Mouse (Mus musculus): ENCODE measurements around the gene Fkbp10.

GRCm38 (mm10) chr11:100457247-100457646 lies 41.8 kb downstream of the Fkbp10 start:
- TF ChIP-seq CTCF (IDR thresholded peaks at IDR 0.05; ENCODE audit: extremely low read depth, insufficient read length, insufficient replicate concordance, low read depth, low read length) = no peak
- no peak for TF ChIP-seq POLR2A (IDR thresholded peaks at IDR 0.05; ENCODE audit: low read depth, low read length)
